Mouse (Mus musculus): ENCODE measurements around the gene Cenpe. TPM values are rescaled to one million over a fixed set of nuclear protein-coding genes. Genes with fewer than 3 reads are reported as not detected.

Gene Cenpe
- polyA plus RNA-seq (2012; rRNA removed) = 13.9 and 17.1 TPM in 2 replicates

GRCm38 (mm10) chr3:135211805-135212657 lies at the start of gene Cenpe:
Cenpe (plus strand) TSS chr3:135212537.

GRCm38 (mm10) chr3:135280669-135281415 lies 68.5 kb downstream of the Cenpe start, which contains the start of gene Bdh2:
Bdh2 (plus strand) TSS chr3:135281221.

GRCm38 (mm10) chr3:135307411-135308259 lies 95.3 kb downstream of the Cenpe start, which contains the start of gene Slc9b2:
Slc9b2 (plus strand) TSS chr3:135307700.

Other genes starting within 250 kb of the Cenpe start
- gene Bdh2, start 68.7 kb downstream of the Cenpe start, polyA plus RNA-seq (2012; rRNA removed) = 2.9 and 4.5 TPM in 2 replicates
- gene Slc9b2, start 95.2 kb downstream of the Cenpe start, polyA plus RNA-seq (2012; rRNA removed) = 1.2 TPM in 2 replicates
- gene Slc9b1, start 135.5 kb downstream of the Cenpe start, polyA plus RNA-seq (2012; rRNA removed) = 0.06 and 0.14 TPM in 2 replicates
- 48.8 and 49.3 TPM in 2 replicates for gene Cisd2, start 211.4 kb downstream of the Cenpe start, polyA plus RNA-seq (2012; rRNA removed)
- 286 and 296 TPM in 2 replicates for gene Ube2d3, start 225.6 kb downstream of the Cenpe start, polyA plus RNA-seq (2012; rRNA removed)

All from central nervous system, embryonic 14 days (tissue).